Mouse (Mus musculus): ENCODE measurements around the gene Tmem186. TPM values are rescaled to one million over a fixed set of nuclear protein-coding genes. Genes with fewer than 3 reads are reported as not detected.

Gene Tmem186
- polyA plus RNA-seq, 1 experiment from 2014 or later, result 13.8 TPM

DNA sequence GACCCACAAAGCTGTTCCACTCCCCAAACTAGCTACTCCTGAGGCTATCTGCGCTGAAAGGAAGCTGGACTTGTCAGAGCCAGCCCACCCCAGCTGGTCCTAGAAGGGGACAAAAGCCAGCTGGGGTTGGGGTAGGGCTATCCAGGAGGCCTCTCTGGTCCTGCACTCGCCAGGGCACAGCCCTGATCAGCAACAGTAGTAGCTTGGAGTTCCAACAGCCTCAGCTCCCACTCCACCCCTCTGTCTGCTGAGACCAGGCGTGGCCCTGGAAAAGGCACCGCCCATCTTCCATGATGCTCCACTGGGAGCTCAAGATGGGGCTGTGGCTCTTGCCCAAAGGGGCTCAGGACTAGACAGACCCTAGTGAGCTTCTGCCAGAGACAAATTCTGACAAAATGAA, 30.3 kb upstream of the Tmem186 start:
- Histone ChIP-seq H3K4me3 (replicated peaks; ENCODE audit: low read depth, low read length) (no peak overlapping the region), H3K27me3 (ENCODE audit: insufficient read depth, low read length) (no peaks in the 10 kb centered on the region), H3K9ac (ENCODE audit: low read depth, low read length) (no peak overlapping the region), H3K27ac (peak overlapping the region; percentile 60; the same call in 1 of the 2 replicates), H3K4me2 (ENCODE audit: low read length) (no peak overlapping the region; the same call in 1 of the 2 replicates), H3K36me3 (ENCODE audit: insufficient read depth, low read length) (no peaks in the 10 kb centered on the region), H3K9me3 (replicated peaks; ENCODE audit: low read length) (no peaks in the 10 kb centered on the region), H3K4me1 (replicated peaks; ENCODE audit: insufficient read depth, low read length) (peaks cover 24% of the 10 kb centered on the region)
- no peak for DNase-seq (ENCODE audit: low spot score)
- 57% methylated on average over 4 of the region's 4 CpGs for WGBS
- no peak for TF ChIP-seq CTCF (IDR thresholded peaks at IDR 0.05; ENCODE audit: low read depth)
- no peak for ATAC-seq (replicated peaks; ENCODE audit: low FRiP score, low read depth)

GRCm38 (mm10) chr16:8667261-8667660, 29.7 kb upstream of the Tmem186 start:
- WGBS, result 56% methylated on average over 7 of the region's 7 CpGs
- Histone ChIP-seq H3K27me3 (ENCODE audit: insufficient read depth, low read length) (no peaks in the 10 kb centered on the region), H3K4me2 (ENCODE audit: low read length) (no peak overlapping the region; the same call in 1 of the 2 replicates), H3K4me1 (replicated peaks; ENCODE audit: insufficient read depth, low read length) (peaks cover 24% of the 10 kb centered on the region), H3K9me3 (replicated peaks; ENCODE audit: low read length) (no peaks in the 10 kb centered on the region), H3K27ac (peak overlapping the region; percentile 60), H3K9ac (ENCODE audit: low read depth, low read length) (no peak overlapping the region), H3K4me3 (replicated peaks; ENCODE audit: low read depth, low read length) (no peak overlapping the region), H3K36me3 (ENCODE audit: insufficient read depth, low read length) (0 out of 2 replicates have a peak, but pooled peaks cover 5% of the 10 kb centered on the region)
- no peak for TF ChIP-seq CTCF (IDR thresholded peaks at IDR 0.05; ENCODE audit: low read depth)
- ATAC-seq (replicated peaks; ENCODE audit: low FRiP score, low read depth), result no peak
- DNase-seq (ENCODE audit: low spot score), result peak; percentile 39

DNA sequence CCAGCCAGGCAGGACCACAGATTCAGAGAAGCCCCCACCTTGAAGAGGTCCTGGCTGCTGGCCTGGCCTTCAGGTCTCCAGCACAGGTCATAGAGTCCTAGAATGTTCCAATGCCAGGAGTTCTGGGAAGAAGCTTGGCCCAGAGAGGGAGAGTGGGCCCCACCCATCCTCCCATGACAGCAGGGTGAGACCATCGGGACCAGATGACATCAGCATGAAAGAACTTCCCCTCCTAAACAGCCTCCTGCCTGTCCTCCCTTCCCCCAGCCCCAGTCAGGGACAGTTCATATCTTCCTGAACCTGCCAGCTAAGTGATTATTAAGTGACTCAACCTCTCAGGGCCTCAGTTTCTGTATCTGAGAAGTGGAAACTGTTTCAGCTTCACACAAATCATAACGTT, 28.9 kb upstream of the Tmem186 start:
- H3K27ac ChIP-seq, result 0 out of 2 replicates have a peak overlapping the region, but pooled peaks have one; percentile 3
- no peak for TF ChIP-seq CTCF (IDR thresholded peaks at IDR 0.05; ENCODE audit: low read depth)
- H3K4me3 ChIP-seq (replicated peaks; ENCODE audit: low read depth, low read length), result no peak overlapping the region
- DNase-seq (ENCODE audit: low spot score) (peak; percentile 38), ATAC-seq (replicated peaks; ENCODE audit: low FRiP score, low read depth) (no peak)
- no peaks in the 10 kb centered on the region for H3K9me3 ChIP-seq (replicated peaks; ENCODE audit: low read length)
- peaks cover 24% of the 10 kb centered on the region for H3K4me1 ChIP-seq (replicated peaks; ENCODE audit: insufficient read depth, low read length)
- no peak overlapping the region for H3K4me2 ChIP-seq (ENCODE audit: low read length)
- no peak overlapping the region for H3K9ac ChIP-seq (ENCODE audit: low read depth, low read length)
- peaks cover 11% of the 10 kb centered on the region; the same call in 1 of the 2 replicates for H3K36me3 ChIP-seq (ENCODE audit: insufficient read depth, low read length)
- WGBS, result 45% methylated on average over 2 of the region's 2 CpGs
- H3K27me3 ChIP-seq (ENCODE audit: insufficient read depth, low read length), result no peaks in the 10 kb centered on the region

- Histone ChIP-seq H3K9ac (ENCODE audit: low read depth, low read length) (no peak overlapping the region), H3K36me3 (ENCODE audit: insufficient read depth, low read length) (peaks cover 11% of the 10 kb centered on the region; the same call in 1 of the 2 replicates), H3K27me3 (ENCODE audit: insufficient read depth, low read length) (no peaks in the 10 kb centered on the region), H3K4me3 (replicated peaks; ENCODE audit: low read depth, low read length) (no peak overlapping the region), H3K4me2 (ENCODE audit: low read length) (no peak overlapping the region), H3K9me3 (replicated peaks; ENCODE audit: low read length) (no peaks in the 10 kb centered on the region), H3K4me1 (replicated peaks; ENCODE audit: insufficient read depth, low read length) (peaks cover 15% of the 10 kb centered on the region), H3K27ac (no peak overlapping the region)
- DNase-seq (ENCODE audit: low spot score) (no peak), ATAC-seq (replicated peaks; ENCODE audit: low FRiP score, low read depth) (no peak)
- WGBS, result 84% methylated on average over 5 of the region's 5 CpGs
- no peak for TF ChIP-seq CTCF (IDR thresholded peaks at IDR 0.05; ENCODE audit: low read depth)
Observed at GRCm38 (mm10) chr16:8665367-8665766, 27.9 kb upstream of the Tmem186 start.

- Histone ChIP-seq H3K4me2 (ENCODE audit: low read length) (no peak overlapping the region), H3K36me3 (ENCODE audit: insufficient read depth, low read length) (peaks cover 11% of the 10 kb centered on the region; the same call in 1 of the 2 replicates), H3K4me1 (replicated peaks; ENCODE audit: insufficient read depth, low read length) (peaks cover 5% of the 10 kb centered on the region; the same call in 1 of the 2 replicates), H3K27ac (peak overlapping the region; percentile 47), H3K9ac (ENCODE audit: low read depth, low read length) (no peak overlapping the region), H3K27me3 (ENCODE audit: insufficient read depth, low read length) (no peaks in the 10 kb centered on the region), H3K9me3 (replicated peaks; ENCODE audit: low read length) (no peaks in the 10 kb centered on the region), H3K4me3 (replicated peaks; ENCODE audit: low read depth, low read length) (no peak overlapping the region)
- TF ChIP-seq CTCF (IDR thresholded peaks at IDR 0.05; ENCODE audit: low read depth), result no peak
- ATAC-seq (replicated peaks; ENCODE audit: low FRiP score, low read depth) (no peak), DNase-seq (ENCODE audit: low spot score) (no peak)
- 69% methylated on average over 24 of the region's 24 CpGs for WGBS
Observed at GRCm38 (mm10) chr16:8663606-8664539, 26.4 kb upstream of the Tmem186 start.

DNA sequence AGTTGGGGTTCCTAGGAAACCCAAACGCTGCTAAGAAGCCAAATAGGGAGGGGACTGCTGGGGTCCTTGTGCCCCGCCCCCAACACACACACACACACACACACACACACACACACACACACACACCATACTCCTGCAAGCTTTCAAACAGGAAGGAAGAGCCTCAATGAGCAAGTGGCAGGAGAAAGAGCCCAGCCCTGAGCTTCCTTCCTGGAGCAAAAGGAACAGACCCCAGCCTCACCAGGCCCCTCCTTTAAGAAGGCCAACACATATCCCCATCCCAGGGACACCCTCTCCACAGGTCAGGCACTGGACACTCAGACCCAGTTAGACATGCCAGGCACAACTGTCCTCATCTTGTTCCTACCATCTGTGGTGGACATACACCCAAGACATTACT, 25.5 kb upstream of the Tmem186 start:
- Histone ChIP-seq H3K4me1 (replicated peaks; ENCODE audit: insufficient read depth, low read length) (peaks cover 5% of the 10 kb centered on the region; the same call in 1 of the 2 replicates), H3K4me3 (replicated peaks; ENCODE audit: low read depth, low read length) (no peak overlapping the region), H3K27me3 (ENCODE audit: insufficient read depth, low read length) (no peaks in the 10 kb centered on the region), H3K27ac (peak overlapping the region; percentile 47), H3K9me3 (replicated peaks; ENCODE audit: low read length) (no peaks in the 10 kb centered on the region), H3K36me3 (ENCODE audit: insufficient read depth, low read length) (peaks cover 13% of the 10 kb centered on the region; the same call in 1 of the 2 replicates), H3K9ac (ENCODE audit: low read depth, low read length) (no peak overlapping the region), H3K4me2 (ENCODE audit: low read length) (no peak overlapping the region)
- 38% methylated on average over 1 of the region's 2 CpGs for WGBS
- TF ChIP-seq CTCF (IDR thresholded peaks at IDR 0.05; ENCODE audit: low read depth), result no peak
- ATAC-seq (replicated peaks; ENCODE audit: low FRiP score, low read depth) (peak; percentile 15; the same call in 1 of the 2 replicates), DNase-seq (ENCODE audit: low spot score) (no peak)

Data from kidney, postnatal 0 days (tissue).